Mouse (Mus musculus) hindbrain, embryonic 12.5 days (tissue): ENCODE results near the gene Brip1. TPM values are rescaled to one million over a fixed set of nuclear protein-coding genes. Genes with fewer than 3 reads are reported as not detected.

Experiments used
- ATAC-seq: fragments of 200-750 bp; cut with Nextera tagmentation; 2 replicates; pipeline ENCODE4 v1.8.0; 2017; ENCODE audit warnings: moderate TSS enrichment; ENCODE audit not compliant: low FRiP score
- H3K27ac ChIP-seq: fragments of 300-500 bp; sonication (generic); 2 replicates; pipeline ENCODE4 v1.5.1; 2016; ENCODE audit warnings: mild to moderate bottlenecking
- H3K27me3 ChIP-seq: fragments of 300-500 bp; sonication (generic); 2 replicates; pipeline ENCODE4 v1.6.1; 2016; ENCODE audit warnings: mild to moderate bottlenecking
- H3K36me3 ChIP-seq: fragments of 300-500 bp; sonication (generic); 2 replicates; pipeline ENCODE4 v1.6.1; 2016; ENCODE audit warnings: mild to moderate bottlenecking
- H3K4me1 ChIP-seq: fragments of 300-500 bp; sonication (generic); 2 replicates; pipeline ENCODE4 v1.6.1; 2016
- H3K4me2 ChIP-seq: fragments of 300-500 bp; sonication (generic); replicated peaks from 2 replicates; pipeline ENCODE4 v1.6.1; 2016; ENCODE audit warnings: mild to moderate bottlenecking
- H3K4me3 ChIP-seq: fragments of 300-500 bp; sonication (generic); 2 replicates; pipeline ENCODE4 v1.5.1; 2016; ENCODE audit warnings: mild to moderate bottlenecking
- H3K9ac ChIP-seq: fragments of 300-500 bp; sonication (generic); 2 replicates; pipeline ENCODE4 v1.6.1; 2016; ENCODE audit warnings: mild to moderate bottlenecking, moderate library complexity
- H3K9me3 ChIP-seq: fragments of 300-500 bp; sonication (generic); replicated peaks from 2 replicates; pipeline ENCODE4 v1.6.1; 2016; ENCODE audit warnings: mild to moderate bottlenecking
- WGBS: fragments of 180-500 bp; shearing (Covaris S2); methylation state at CpG from one replicate; pipeline ENCODE4 v1.1.7; 2016; 5-methylcytosine and 5-hydroxymethylcytosine counted together
- polyA plus RNA-seq: library from polyadenylated mRNA; unstranded; fragments of >200 nt; fragmentation: Nextera tagmentation; extraction: Ambion mirVana; gene quantifications from 2 replicates; pipeline ENCODE4 v1.2.1, GENCODE M21; 2016

Brip1 gene
- polyA plus RNA-seq, 1 experiment from 2014 or later, result 7.5 TPM

- Histone ChIP-seq H3K4me3 (no peak overlapping the region), H3K4me2 (no peak overlapping the region), H3K4me1 (no peaks in the 10 kb centered on the region), H3K27me3 (no peaks in the 10 kb centered on the region), H3K9me3 (no peaks in the 10 kb centered on the region), H3K36me3 (0 out of 2 replicates have a peak, but pooled peaks cover 4% of the 10 kb centered on the region), H3K27ac (no peak overlapping the region), H3K9ac (no peak overlapping the region)
- ATAC-seq, result no peak
- 73% methylated on average over 2 of the region's 2 CpGs for WGBS
These were observed 101.7 kb downstream of the Brip1 start for GRCm38 (mm10) chr11:86099341-86099740.

- no peak for ATAC-seq
- Histone ChIP-seq H3K36me3 (no peaks in the 10 kb centered on the region), H3K4me3 (no peak overlapping the region), H3K27me3 (no peaks in the 10 kb centered on the region), H3K9me3 (no peaks in the 10 kb centered on the region), H3K9ac (no peak overlapping the region), H3K27ac (no peak overlapping the region), H3K4me2 (no peak overlapping the region), H3K4me1 (no peaks in the 10 kb centered on the region)
These were observed 112.2 kb downstream of the Brip1 start for GRCm38 (mm10) chr11:86088815-86089214.

- no peak overlapping the region for H3K4me3 ChIP-seq
- no peaks in the 10 kb centered on the region for H3K9me3 ChIP-seq
- no peak overlapping the region for H3K27ac ChIP-seq
- 93% methylated on average over 4 of the region's 4 CpGs for WGBS
- no peaks in the 10 kb centered on the region for H3K4me1 ChIP-seq
- H3K27me3 ChIP-seq, result no peaks in the 10 kb centered on the region
- no peak overlapping the region for H3K4me2 ChIP-seq
- no peak overlapping the region for H3K9ac ChIP-seq
- no peaks in the 10 kb centered on the region for H3K36me3 ChIP-seq
- no peak for ATAC-seq
These were observed 116.5 kb downstream of the Brip1 start for GRCm38 (mm10) chr11:86084522-86084921.

GRCm38 (mm10) chr11:86078025-86078424 is 123.0 kb downstream of the Brip1 start:
- 90% methylated on average over 8 of the region's 8 CpGs for WGBS
- no peaks in the 10 kb centered on the region for H3K9me3 ChIP-seq
- no peak for ATAC-seq
- no peak overlapping the region for H3K9ac ChIP-seq
- H3K4me3 ChIP-seq, result no peak overlapping the region
- H3K27me3 ChIP-seq, result no peaks in the 10 kb centered on the region
- H3K27ac ChIP-seq, result no peak overlapping the region
- H3K4me2 ChIP-seq, result no peak overlapping the region
- H3K36me3 ChIP-seq, result no peaks in the 10 kb centered on the region
- no peaks in the 10 kb centered on the region for H3K4me1 ChIP-seq

GRCm38 (mm10) chr11:86076966-86077365 is 124.0 kb downstream of the Brip1 start:
- ATAC-seq, result no peak
- H3K9me3 ChIP-seq, result no peaks in the 10 kb centered on the region
- no peaks in the 10 kb centered on the region for H3K27me3 ChIP-seq
- no peaks in the 10 kb centered on the region for H3K36me3 ChIP-seq
- no peak overlapping the region for H3K4me3 ChIP-seq
- no peak overlapping the region for H3K4me2 ChIP-seq
- WGBS, result 86% methylated on average over 7 of the region's 7 CpGs
- H3K9ac ChIP-seq, result no peak overlapping the region
- H3K4me1 ChIP-seq, result no peaks in the 10 kb centered on the region
- H3K27ac ChIP-seq, result no peak overlapping the region

- H3K36me3 ChIP-seq, result no peaks in the 10 kb centered on the region
- H3K27ac ChIP-seq, result no peak overlapping the region
- no peak overlapping the region for H3K4me2 ChIP-seq
- no peak overlapping the region for H3K4me3 ChIP-seq
- WGBS, result 90% methylated on average over 5 of the region's 5 CpGs
- H3K9me3 ChIP-seq, result no peaks in the 10 kb centered on the region
- ATAC-seq, result no peak
- H3K4me1 ChIP-seq, result no peaks in the 10 kb centered on the region
- H3K27me3 ChIP-seq, result no peaks in the 10 kb centered on the region
- no peak overlapping the region for H3K9ac ChIP-seq
These were observed 124.6 kb downstream of the Brip1 start for GRCm38 (mm10) chr11:86076403-86076802.

- no peaks in the 10 kb centered on the region for H3K36me3 ChIP-seq
- no peaks in the 10 kb centered on the region for H3K4me1 ChIP-seq
- no peak for ATAC-seq
- H3K9ac ChIP-seq, result no peak overlapping the region
- H3K4me3 ChIP-seq, result no peak overlapping the region
- no peak overlapping the region for H3K27ac ChIP-seq
- no peaks in the 10 kb centered on the region for H3K27me3 ChIP-seq
- H3K9me3 ChIP-seq, result no peaks in the 10 kb centered on the region
- WGBS, result 76% methylated on average over 1 of the region's 1 CpGs
- H3K4me2 ChIP-seq, result no peak overlapping the region
These were observed 125.6 kb downstream of the Brip1 start for GRCm38 (mm10) chr11:86075371-86075770.

GRCm38 (mm10) chr11:86068651-86069050 is 132.3 kb downstream of the Brip1 start:
- Histone ChIP-seq H3K4me1 (no peaks in the 10 kb centered on the region), H3K27me3 (no peaks in the 10 kb centered on the region), H3K4me3 (no peak overlapping the region), H3K27ac (no peak overlapping the region), H3K36me3 (no peaks in the 10 kb centered on the region), H3K9me3 (no peaks in the 10 kb centered on the region), H3K9ac (no peak overlapping the region), H3K4me2 (no peak overlapping the region)
- ATAC-seq, result no peak
- WGBS, result 58% methylated on average over 6 of the region's 6 CpGs

- no peak overlapping the region for H3K4me2 ChIP-seq
- ATAC-seq, result no peak
- no peaks in the 10 kb centered on the region for H3K36me3 ChIP-seq
- H3K9me3 ChIP-seq, result no peaks in the 10 kb centered on the region
- no peaks in the 10 kb centered on the region for H3K4me1 ChIP-seq
- H3K27me3 ChIP-seq, result no peaks in the 10 kb centered on the region
- no peak overlapping the region for H3K4me3 ChIP-seq
- no peak overlapping the region for H3K27ac ChIP-seq
- no peak overlapping the region for H3K9ac ChIP-seq
- 73% methylated on average over 8 of the region's 8 CpGs for WGBS
These were observed 133.8 kb downstream of the Brip1 start for GRCm38 (mm10) chr11:86067154-86067553.

GRCm38 (mm10) chr11:86064881-86065280 is 136.1 kb downstream of the Brip1 start:
- 91% methylated on average over 5 of the region's 5 CpGs for WGBS
- Histone ChIP-seq H3K4me1 (no peaks in the 10 kb centered on the region), H3K9ac (no peak overlapping the region), H3K9me3 (no peaks in the 10 kb centered on the region), H3K4me3 (no peak overlapping the region), H3K4me2 (no peak overlapping the region), H3K36me3 (no peaks in the 10 kb centered on the region), H3K27me3 (no peaks in the 10 kb centered on the region), H3K27ac (no peak overlapping the region)
- no peak for ATAC-seq

GRCm38 (mm10) chr11:86061243-86061642 is 139.8 kb downstream of the Brip1 start:
- Histone ChIP-seq H3K4me1 (no peaks in the 10 kb centered on the region), H3K4me2 (no peak overlapping the region), H3K36me3 (no peaks in the 10 kb centered on the region), H3K9me3 (no peaks in the 10 kb centered on the region), H3K9ac (no peak overlapping the region), H3K27ac (no peak overlapping the region), H3K27me3 (no peaks in the 10 kb centered on the region), H3K4me3 (no peak overlapping the region)
- WGBS, result 87% methylated on average over 8 of the region's 8 CpGs
- ATAC-seq, result no peak

GRCm38 (mm10) chr11:86059123-86059522 is 141.9 kb downstream of the Brip1 start:
- no peaks in the 10 kb centered on the region for H3K4me1 ChIP-seq
- H3K9me3 ChIP-seq, result no peaks in the 10 kb centered on the region
- WGBS, result 83% methylated on average over 4 of the region's 4 CpGs
- no peak overlapping the region for H3K4me3 ChIP-seq
- no peaks in the 10 kb centered on the region for H3K36me3 ChIP-seq
- no peak for ATAC-seq
- H3K27me3 ChIP-seq, result no peaks in the 10 kb centered on the region
- no peak overlapping the region for H3K4me2 ChIP-seq
- H3K27ac ChIP-seq, result no peak overlapping the region
- H3K9ac ChIP-seq, result no peak overlapping the region

GRCm38 (mm10) chr11:86055806-86056205 is 145.2 kb downstream of the Brip1 start:
- H3K4me3 ChIP-seq, result no peak overlapping the region
- no peaks in the 10 kb centered on the region for H3K27me3 ChIP-seq
- no peaks in the 10 kb centered on the region for H3K36me3 ChIP-seq
- H3K9ac ChIP-seq, result no peak overlapping the region
- H3K9me3 ChIP-seq, result no peaks in the 10 kb centered on the region
- no peak overlapping the region for H3K27ac ChIP-seq
- peaks cover 6% of the 10 kb centered on the region; the same call in 1 of the 2 replicates for H3K4me1 ChIP-seq
- ATAC-seq, result no peak
- 68% methylated on average over 7 of the region's 7 CpGs for WGBS
- H3K4me2 ChIP-seq, result no peak overlapping the region
